Mouse (Mus musculus) left cerebral cortex, postnatal 4 days (tissue): ENCODE measurements around the gene Olfr1504. TPM values are rescaled to one million over a fixed set of nuclear protein-coding genes. Genes with fewer than 3 reads are reported as not detected.
"Not testable (repeated sequence)": the region's sequence is repeated elsewhere in the genome, so short reads cannot be mapped to it uniquely, and the experiment has no call there.

Experiments
- DNase-seq: peaks from one replicate; pipeline ENCODE4 v3.0.0-alpha.2; 2022
- intact Hi-C: fragments of 180-260 bp; cut with DNase I; formaldehyde crosslinking; loops from one replicate; pipeline ENCODE4 v1.15.1; 2025
- total RNA-seq, 2 experiments: library from RNA; stranded (reverse); gene quantifications; 2 replicates each; pipeline ENCODE4 v1.2.3; 2021

The Olfr1504 gene
- total RNA-seq: not detected

DNA sequence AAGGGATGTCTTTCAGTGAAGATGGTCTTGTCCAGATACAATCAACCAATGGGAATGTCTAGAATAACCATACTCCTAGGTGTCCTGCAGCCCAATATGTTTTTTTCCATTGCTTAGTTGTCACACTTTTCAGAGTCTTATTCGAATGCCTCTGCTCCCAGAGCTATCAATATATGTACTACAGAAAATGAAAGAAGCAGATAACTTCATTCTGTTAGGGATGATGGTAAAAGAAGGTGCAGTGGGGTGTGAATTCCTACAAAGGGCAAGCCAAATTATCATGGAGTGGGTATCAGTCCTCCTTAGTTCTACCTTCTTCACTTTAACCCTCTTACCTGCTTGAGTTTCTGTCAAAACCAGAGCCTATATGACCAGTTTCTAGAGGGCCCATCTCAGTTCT, at the start of gene Olfr1504:
TSS of gene Olfr1504 (minus strand) at position 101 of the 400 bp plus-strand sequence.
- DNase-seq: no peak
- intact Hi-C loops: no loop called here

DNA sequence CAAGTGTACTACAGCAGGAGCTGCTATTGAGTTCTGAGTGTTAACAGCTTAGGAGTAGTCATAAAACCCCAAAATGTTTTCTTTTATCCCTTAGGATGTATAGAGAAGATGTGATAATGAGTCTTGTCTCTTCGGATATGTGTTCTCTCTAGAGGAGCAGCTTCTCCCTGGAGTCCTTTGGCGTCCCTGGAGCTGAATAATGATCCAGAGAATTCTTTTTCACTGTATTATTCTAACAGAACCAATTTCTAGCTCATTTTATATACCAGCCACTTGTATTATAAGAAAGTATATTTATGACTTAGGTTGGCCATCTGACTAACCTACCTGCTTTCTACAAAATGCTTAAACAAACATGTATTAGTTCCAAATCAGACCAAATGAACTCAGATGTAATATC, 15.5 kb upstream of the Olfr1504 start, which contains the start of gene Olfr1505:
TSS of gene Olfr1505 (plus strand) at position 301 of the 400 bp plus-strand sequence.
- intact Hi-C loops: no loop called here
- DNase-seq: no peak

DNA sequence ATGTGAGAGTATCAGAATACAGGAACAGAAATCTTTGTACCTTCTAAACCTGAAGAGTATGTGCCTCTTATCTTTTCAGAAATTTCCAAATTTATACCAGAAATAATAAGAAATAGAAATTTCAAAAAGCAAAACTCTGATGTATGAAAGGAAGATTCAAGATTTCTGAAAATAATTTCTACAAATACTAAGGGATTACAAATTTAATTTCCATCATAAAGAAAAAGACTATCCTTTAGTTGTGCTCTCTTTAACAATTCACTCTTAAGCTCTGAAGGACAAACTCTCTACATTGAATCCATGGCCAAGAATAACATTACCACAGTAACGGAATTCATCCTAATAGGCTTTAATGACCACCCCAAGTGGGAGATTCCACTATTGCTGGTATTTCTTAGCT, 36.2 kb downstream of the Olfr1504 start, which contains the start of gene Olfr1502:
TSS of gene Olfr1502 (plus strand) at position 301 of the 400 bp plus-strand sequence.
- intact Hi-C loops: no loop called here
- DNase-seq: no peak

DNA sequence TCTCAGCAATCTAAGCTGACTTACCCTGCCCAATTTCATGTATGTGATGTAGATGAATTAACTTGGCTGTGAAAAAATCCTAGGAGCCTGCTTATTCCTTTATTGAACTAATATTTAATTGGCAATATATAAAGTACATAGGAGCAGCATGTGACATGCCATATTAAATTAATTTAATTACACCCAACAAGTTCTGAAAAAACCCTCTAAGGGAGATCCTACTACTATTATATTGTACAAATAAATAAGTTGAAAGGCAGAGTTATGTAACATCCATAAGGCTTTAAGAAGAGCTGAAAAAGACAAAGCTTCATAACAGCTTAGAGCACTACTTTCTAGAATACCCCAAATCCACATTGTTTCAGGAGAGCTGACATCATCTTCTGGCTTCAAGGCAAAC, 47.1 kb downstream of the Olfr1504 start, which contains the start of gene Olfr1501:
TSS of gene Olfr1501 (minus strand) at position 101 of the 400 bp plus-strand sequence.
- intact Hi-C loops, DNase-seq: not testable (repeated sequence)

Other genes starting within 250 kb of the Olfr1504 start
- not detected for gene Olfr1490, start 246.8 kb downstream of the Olfr1504 start, total RNA-seq
- not detected for gene Olfr1491, start 200.7 kb downstream of the Olfr1504 start, total RNA-seq
- not detected for gene Olfr1493-ps1, start 174.7 kb downstream of the Olfr1504 start, total RNA-seq
- gene Olfr1494, start 158.2 kb downstream of the Olfr1504 start, total RNA-seq: not detected
- not detected for gene Olfr1495, start 133.3 kb downstream of the Olfr1504 start, total RNA-seq
- gene Olfr1496, start 120.0 kb downstream of the Olfr1504 start, total RNA-seq: not detected
- not detected for gene Olfr1497, start 99.7 kb downstream of the Olfr1504 start, total RNA-seq
- gene Olfr1499, start 78.5 kb downstream of the Olfr1504 start, total RNA-seq: not detected
- not detected for gene Olfr1500, start 67.4 kb downstream of the Olfr1504 start, total RNA-seq
- not detected for gene Olfr1501, start 47.2 kb downstream of the Olfr1504 start, total RNA-seq
- gene Olfr1502, start 36.1 kb downstream of the Olfr1504 start, total RNA-seq: not detected
- gene Olfr1505, start 15.6 kb upstream of the Olfr1504 start, total RNA-seq: not detected